ENCODE assay signal across 15 mouse cellular contexts in genomic region chr4:53772004-53772403, GRCm38 (mm10). TPM values are rescaled to one million over a fixed set of nuclear protein-coding genes. Genes with fewer than 3 reads are reported as not detected.
"Had no signal": no experiment of that assay in that cellular context is flagged by ENCODE, and none has a peak within 500 bp of the region (broad histone marks: within the 10 kb centered on the region; RNA-seq: fewer than 3 reads in every experiment).

No protein-coding gene starts in this region.

- H3K27me3 ChIP-seq: neural tube, embryonic 12.5 days had no signal

- H3K9ac ChIP-seq: kidney, embryonic 15.5 days; liver, embryonic 15.5 days; neural tube, embryonic 12.5 days had no signal

- H3K4me2 ChIP-seq: kidney, embryonic 15.5 days; liver, embryonic 11.5 days; liver, embryonic 15.5 days; neural tube, embryonic 12.5 days had no signal

- ATAC-seq: inflammation-experienced regulatory T-cells, adult 6 months had no signal

- H3K4me1 ChIP-seq: kidney, embryonic 15.5 days; liver, embryonic 15.5 days; megakaryocyte, embryonic 14.5 days had no signal

- H3K4me3 ChIP-seq: kidney, embryonic 15.5 days; left cerebral cortex, adult 2 months; limb, embryonic 10.5 days; liver, embryonic 15.5 days; megakaryocyte, embryonic 14.5 days; neural tube, embryonic 12.5 days had no signal

- H3K36me3 ChIP-seq: kidney, embryonic 15.5 days; liver, embryonic 15.5 days had no signal

- H3K9me3 ChIP-seq: kidney, embryonic 15.5 days; limb, embryonic 10.5 days; liver, embryonic 15.5 days; megakaryocyte, embryonic 14.5 days; neural tube, embryonic 12.5 days had no signal

- H3K27ac ChIP-seq: kidney, embryonic 15.5 days; left cerebral cortex, adult 2 months; limb, embryonic 10.5 days; liver, embryonic 15.5 days; macrophage; neural tube, embryonic 12.5 days had no signal

- DNase-seq: kidney, adult 2 months; kidney, postnatal 14 days; lung, adult 2 months; lung, postnatal 10 days; thymus, postnatal 4 days had no signal

RNA-seq across cellular contexts. Expression of gene Tal2, which starts 7.5 kb away (rescaled TPM):
- total RNA-seq: monocyte, adult 5-6 weeks had no signal
- polyA plus RNA-seq: inflammation-experienced regulatory T-cells, adult 6 months; liver, embryonic 11.5 days; liver, embryonic 15.5 days had no signal
